Mouse (Mus musculus) forebrain, embryonic 14.5 days (tissue): ENCODE results near the gene Etv6. TPM values are rescaled to one million over a fixed set of nuclear protein-coding genes. Genes with fewer than 3 reads are reported as not detected.

ENCODE experiments used
- ATAC-seq: fragments of 200-750 bp; cut with Nextera tagmentation; 2 replicates; pipeline ENCODE4 v1.8.0; 2017; ENCODE audit warnings: mild to moderate bottlenecking, moderate library complexity
- DNase-seq: peaks from one replicate; pipeline ENCODE4 v3.0.0-alpha.2; 2015; ENCODE audit warnings: low spot score
- H3K27ac ChIP-seq: fragments of 300-500 bp; sonication (generic); 2 replicates; pipeline ENCODE4 v1.5.1; 2014; ENCODE audit warnings: low read depth, mild to moderate bottlenecking, control low read depth, low read length, moderate library complexity
- H3K27me3 ChIP-seq: fragments of 300-500 bp; sonication (generic); replicated peaks from 2 replicates; pipeline ENCODE4 v1.6.1; 2014; ENCODE audit warnings: low read length, control low read depth, mixed read lengths; ENCODE audit not compliant: control insufficient read depth, insufficient read depth
- H3K36me3 ChIP-seq: fragments of 300-500 bp; sonication (generic); 2 replicates; pipeline ENCODE4 v1.6.1; 2014; ENCODE audit warnings: low read length, control low read depth; ENCODE audit not compliant: control insufficient read depth, insufficient read depth
- H3K4me1 ChIP-seq: fragments of 300-500 bp; sonication (generic); 2 replicates; pipeline ENCODE4 v1.6.1; 2014; ENCODE audit warnings: antibody characterized with exemption, low read length, control low read depth; ENCODE audit not compliant: control insufficient read depth, insufficient read depth
- H3K4me2 ChIP-seq: fragments of 300-500 bp; sonication (generic); 2 replicates; pipeline ENCODE4 v1.6.1; 2014; ENCODE audit warnings: mild to moderate bottlenecking, control low read depth, low read length
- H3K4me3 ChIP-seq: fragments of 300-500 bp; sonication (generic); 2 replicates; pipeline ENCODE4 v1.5.1; 2014; ENCODE audit warnings: low read depth, low read length, control low read depth
- H3K9ac ChIP-seq: fragments of 300-500 bp; sonication (generic); 2 replicates; pipeline ENCODE4 v1.6.1; 2014; ENCODE audit warnings: mild to moderate bottlenecking, low read length, control low read depth, moderate library complexity
- H3K9me3 ChIP-seq: fragments of 300-500 bp; sonication (generic); replicated peaks from 2 replicates; pipeline ENCODE4 v1.6.1; 2016; ENCODE audit warnings: low read length, control low read depth, mixed read lengths; ENCODE audit not compliant: control insufficient read depth
- WGBS: fragments of 180-500 bp; shearing (Covaris S2); extraction: QIAGEN DNeasy Blood & Tissue Kit; methylation state at CpG from one replicate; pipeline ENCODE4 v1.1.7; 2014; 5-methylcytosine and 5-hydroxymethylcytosine counted together
- polyA plus RNA-seq: library from polyadenylated mRNA; unstranded; fragments of >200 nt; fragmentation: Nextera tagmentation; extraction: Ambion mirVana; gene quantifications from 2 replicates; pipeline ENCODE4 v1.2.1, GENCODE M21; 2014

Etv6 gene
- polyA plus RNA-seq, 1 experiment from 2014 or later = 6.1 TPM

GRCm38 (mm10) chr6:134225564-134225963 lies 190.1 kb downstream of the Etv6 start:
- H3K9ac ChIP-seq = no peak overlapping the region
- no peaks in the 10 kb centered on the region for H3K27me3 ChIP-seq
- DNase-seq (no peak), ATAC-seq (no peak)
- no peaks in the 10 kb centered on the region for H3K9me3 ChIP-seq
- 91% methylated on average over 11 of the region's 11 CpGs for WGBS
- H3K4me3 ChIP-seq = no peak overlapping the region
- H3K27ac ChIP-seq = no peak overlapping the region
- H3K4me1 ChIP-seq = peaks cover 2% of the 10 kb centered on the region; the same call in 1 of the 2 replicates
- H3K36me3 ChIP-seq = no peaks in the 10 kb centered on the region
- H3K4me2 ChIP-seq = no peak overlapping the region

GRCm38 (mm10) chr6:134226349-134227169 lies 191.1 kb downstream of the Etv6 start:
- H3K4me2 ChIP-seq = no peak overlapping the region
- no peaks in the 10 kb centered on the region for H3K9me3 ChIP-seq
- WGBS = 88% methylated on average over 8 of the region's 8 CpGs
- no peak overlapping the region for H3K9ac ChIP-seq
- no peaks in the 10 kb centered on the region for H3K27me3 ChIP-seq
- no peak overlapping the region for H3K4me3 ChIP-seq
- DNase-seq = no peak
- H3K4me1 ChIP-seq = peaks cover 2% of the 10 kb centered on the region; the same call in 1 of the 2 replicates
- H3K27ac ChIP-seq = no peak overlapping the region
- ATAC-seq = no peak
- H3K36me3 ChIP-seq = no peaks in the 10 kb centered on the region

GRCm38 (mm10) chr6:134236311-134236710 lies 200.8 kb downstream of the Etv6 start:
- no peaks in the 10 kb centered on the region for H3K9me3 ChIP-seq
- no peak overlapping the region for H3K4me2 ChIP-seq
- H3K4me1 ChIP-seq = no peaks in the 10 kb centered on the region
- peaks cover 3% of the 10 kb centered on the region; the same call in 1 of the 2 replicates for H3K36me3 ChIP-seq
- DNase-seq (no peak), ATAC-seq (no peak)
- no peaks in the 10 kb centered on the region for H3K27me3 ChIP-seq
- H3K9ac ChIP-seq = no peak overlapping the region
- 55% methylated on average over 4 of the region's 4 CpGs for WGBS
- no peak overlapping the region for H3K4me3 ChIP-seq
- H3K27ac ChIP-seq = no peak overlapping the region

GRCm38 (mm10) chr6:134238455-134238854 lies 203.0 kb downstream of the Etv6 start:
- H3K27ac ChIP-seq = no peak overlapping the region
- no peak overlapping the region for H3K4me3 ChIP-seq
- DNase-seq (no peak), ATAC-seq (no peak)
- no peaks in the 10 kb centered on the region for H3K9me3 ChIP-seq
- no peak overlapping the region for H3K4me2 ChIP-seq
- no peaks in the 10 kb centered on the region for H3K4me1 ChIP-seq
- no peaks in the 10 kb centered on the region for H3K27me3 ChIP-seq
- peaks cover 2% of the 10 kb centered on the region; the same call in 1 of the 2 replicates for H3K36me3 ChIP-seq
- H3K9ac ChIP-seq = no peak overlapping the region
- WGBS = 92% methylated on average over 9 of the region's 9 CpGs

- H3K27me3 ChIP-seq = no peaks in the 10 kb centered on the region
- H3K4me2 ChIP-seq = no peak overlapping the region
- no peaks in the 10 kb centered on the region for H3K4me1 ChIP-seq
- H3K27ac ChIP-seq = no peak overlapping the region
- ATAC-seq (no peak), DNase-seq (no peak)
- no peaks in the 10 kb centered on the region for H3K36me3 ChIP-seq
- H3K4me3 ChIP-seq = no peak overlapping the region
- no peaks in the 10 kb centered on the region for H3K9me3 ChIP-seq
- no peak overlapping the region for H3K9ac ChIP-seq
- WGBS = 96% methylated on average over 4 of the region's 4 CpGs
Observed at GRCm38 (mm10) chr6:134240988-134241387, 205.5 kb downstream of the Etv6 start.

GRCm38 (mm10) chr6:134243119-134243518 lies 207.6 kb downstream of the Etv6 start:
- WGBS = 75% methylated on average over 3 of the region's 3 CpGs
- H3K4me1 ChIP-seq = no peaks in the 10 kb centered on the region
- H3K36me3 ChIP-seq = no peaks in the 10 kb centered on the region
- ATAC-seq (no peak), DNase-seq (no peak)
- no peak overlapping the region for H3K4me2 ChIP-seq
- H3K27me3 ChIP-seq = no peaks in the 10 kb centered on the region
- no peak overlapping the region for H3K27ac ChIP-seq
- no peak overlapping the region for H3K9ac ChIP-seq
- H3K9me3 ChIP-seq = no peaks in the 10 kb centered on the region
- no peak overlapping the region for H3K4me3 ChIP-seq

GRCm38 (mm10) chr6:134243546-134243945 lies 208.0 kb downstream of the Etv6 start:
- WGBS = 89% methylated on average over 4 of the region's 4 CpGs
- H3K36me3 ChIP-seq = no peaks in the 10 kb centered on the region

GRCm38 (mm10) chr6:134244071-134244470 lies 208.6 kb downstream of the Etv6 start:
- no peak overlapping the region for H3K9ac ChIP-seq
- no peak overlapping the region for H3K4me3 ChIP-seq
- DNase-seq (no peak), ATAC-seq (no peak)
- WGBS = 97% methylated on average over 4 of the region's 4 CpGs
- peaks cover 4% of the 10 kb centered on the region; the same call in 1 of the 2 replicates for H3K36me3 ChIP-seq
- H3K4me2 ChIP-seq = no peak overlapping the region
- no peaks in the 10 kb centered on the region for H3K27me3 ChIP-seq
- no peak overlapping the region for H3K27ac ChIP-seq
- no peaks in the 10 kb centered on the region for H3K9me3 ChIP-seq
- H3K4me1 ChIP-seq = no peaks in the 10 kb centered on the region; the same call in 1 of the 2 replicates

More at GRCm38 (mm10) chr6:134243546-134243945, 208.0 kb downstream of the Etv6 start:
- DNase-seq (no peak), ATAC-seq (no peak)
- Histone ChIP-seq H3K4me3 (no peak overlapping the region), H3K4me2 (no peak overlapping the region), H3K4me1 (no peaks in the 10 kb centered on the region), H3K27me3 (no peaks in the 10 kb centered on the region), H3K27ac (no peak overlapping the region), H3K9me3 (no peaks in the 10 kb centered on the region), H3K9ac (no peak overlapping the region)

- WGBS = 83% methylated on average over 2 of the region's 2 CpGs
- Histone ChIP-seq H3K27ac (no peak overlapping the region), H3K4me2 (no peak overlapping the region), H3K27me3 (no peaks in the 10 kb centered on the region), H3K4me3 (no peak overlapping the region), H3K36me3 (peaks cover 6% of the 10 kb centered on the region), H3K9me3 (no peaks in the 10 kb centered on the region), H3K9ac (no peak overlapping the region), H3K4me1 (no peaks in the 10 kb centered on the region; the same call in 1 of the 2 replicates)
- no peak for ATAC-seq
- no peak for DNase-seq
Observed at GRCm38 (mm10) chr6:134246109-134246508, 210.6 kb downstream of the Etv6 start.
